Mouse (Mus musculus) small intestine, adult 2 months (tissue): ENCODE results near the gene Psg22. TPM values are rescaled to one million over a fixed set of nuclear protein-coding genes. Genes with fewer than 3 reads are reported as not detected.
A peak's percentile ranks its signal among the peaks of the same experiment; 100 is the strongest.
"Not testable (repeated sequence)": the region's sequence is repeated elsewhere in the genome, so short reads cannot be mapped to it uniquely, and the experiment has no call there.

Experiments used
- H3K27ac ChIP-seq: fragments of 200-500 bp; 2 replicates; pipeline ENCODE4 v1.5.1; 2012; ENCODE audit warnings: low read depth, low read length, control low read depth, inconsistent platforms; ENCODE audit not compliant: insufficient read depth
- H3K27me3 ChIP-seq: fragments of 200-500 bp; 2 replicates; pipeline ENCODE4 v1.6.1; 2012; ENCODE audit warnings: mild to moderate bottlenecking, moderate library complexity, low read length, inconsistent platforms; ENCODE audit not compliant: control insufficient read depth, insufficient read depth
- H3K36me3 ChIP-seq: fragments of 200-500 bp; 2 replicates; pipeline ENCODE4 v1.6.1; 2012; ENCODE audit warnings: mild to moderate bottlenecking, low read length, control low read depth, inconsistent platforms; ENCODE audit not compliant: control insufficient read depth, insufficient read depth
- H3K4me1 ChIP-seq: fragments of 200-500 bp; 2 replicates; pipeline ENCODE4 v1.6.1; 2012; ENCODE audit warnings: low read length, inconsistent platforms, mixed read lengths; ENCODE audit not compliant: control insufficient read depth, insufficient read depth, insufficient read length
- H3K4me3 ChIP-seq: fragments of 200-500 bp; 2 replicates; pipeline ENCODE4 v1.5.1; 2012; ENCODE audit warnings: low read depth, mild to moderate bottlenecking, control low read depth, inconsistent platforms, low read length, moderate library complexity
- CTCF ChIP-seq: fragments of 200-500 bp; IDR thresholded peaks from 2 replicates; pipeline ENCODE4 v1.5.1; 2012; ENCODE audit warnings: low read depth, mild to moderate bottlenecking, control low read depth, inconsistent platforms, low read length, moderate library complexity, mixed read lengths; ENCODE audit not compliant: insufficient replicate concordance, insufficient read length; ENCODE audit errors: extremely low read depth
- POLR2A ChIP-seq: fragments of 200-500 bp; IDR thresholded peaks from 2 replicates; pipeline ENCODE4 v1.6.1; 2012; ENCODE audit warnings: low read depth, mild to moderate bottlenecking, control low read depth, inconsistent platforms, low read length, moderate library complexity
- WGBS: fragments of 180-500 bp; shearing (Covaris S2); methylation state at CpG from one replicate; pipeline ENCODE4 v1.1.7; 2018; 5-methylcytosine and 5-hydroxymethylcytosine counted together
- polyA plus RNA-seq: library from polyadenylated mRNA; depleted of rRNA; stranded (reverse); fragments of >200 nt; gene quantifications from 2 replicates; pipeline ENCODE4 v1.2.3, GENCODE M21; 2012; rRNA removed

The Psg22 gene
- polyA plus RNA-seq = 0.05 TPM in 1 of 2 replicates, not detected in the other

GRCm38 (mm10) chr7:18717790-18718189 is at the start of gene Psg22:
TSS of gene Psg22 (plus strand) at chr7:18718090.
- Histone ChIP-seq H3K36me3 (no peaks in the 10 kb centered on the region), H3K27me3 (no peaks in the 10 kb centered on the region), H3K4me3 (no peak within 1 kb of the TSS), H3K4me1 (no peaks in the 10 kb centered on the region), H3K27ac (no peak within 1 kb of the TSS)
- no peak for TF ChIP-seq POLR2A
- TF ChIP-seq CTCF = no peak
- 35% methylated on average over 2 of the region's 2 CpGs for WGBS

GRCm38 (mm10) chr7:18679772-18680171 is 38.1 kb upstream of the Psg22 start:
- no peak overlapping the region for H3K4me3 ChIP-seq
- no peaks in the 10 kb centered on the region for H3K36me3 ChIP-seq
- no peaks in the 10 kb centered on the region for H3K27me3 ChIP-seq
- H3K27ac ChIP-seq = no peak overlapping the region
- H3K4me1 ChIP-seq = no peaks in the 10 kb centered on the region
- TF ChIP-seq CTCF = peak; percentile 41; the same call in 1 of the 2 replicates
- TF ChIP-seq POLR2A = no peak
- 53% methylated on average over 2 of the region's 2 CpGs for WGBS

- no peak overlapping the region for H3K27ac ChIP-seq
- no peak overlapping the region for H3K4me3 ChIP-seq
- no peak for TF ChIP-seq CTCF
- TF ChIP-seq POLR2A = no peak
- H3K27me3 ChIP-seq = no peaks in the 10 kb centered on the region
- no peaks in the 10 kb centered on the region for H3K4me1 ChIP-seq
- H3K36me3 ChIP-seq = no peaks in the 10 kb centered on the region
Observed at GRCm38 (mm10) chr7:18685586-18685985, 32.3 kb upstream of the Psg22 start.

DNA sequence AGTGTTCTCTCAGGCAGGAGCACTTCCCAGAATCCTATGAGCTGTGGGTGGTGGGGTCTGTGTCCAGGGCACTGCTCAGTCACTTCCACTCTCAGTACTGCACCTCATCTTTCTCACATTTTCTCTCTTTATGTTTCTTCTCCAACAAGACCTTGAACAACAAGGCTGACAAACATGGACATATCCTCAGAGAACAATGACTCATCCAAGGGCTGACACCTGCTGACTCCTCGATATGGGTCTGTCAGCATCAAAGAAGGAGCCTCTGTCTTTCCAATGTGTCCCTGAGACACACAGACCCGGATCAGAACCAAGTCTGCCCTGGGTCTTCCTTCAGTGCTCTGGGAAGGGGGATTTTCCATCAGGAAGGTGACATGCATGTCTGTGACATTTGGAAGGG is 31.8 kb upstream of the Psg22 start, which contains the start of gene Psg20:
Psg20 (minus strand) TSS at position 101 of the 400 bp plus-strand sequence.
- 52% methylated on average over 2 of the region's 2 CpGs for WGBS
- no peaks in the 10 kb centered on the region for H3K36me3 ChIP-seq
- H3K4me1 ChIP-seq = no peaks in the 10 kb centered on the region
- TF ChIP-seq CTCF (no peak), POLR2A (no peak)
- H3K27me3 ChIP-seq = no peaks in the 10 kb centered on the region
- H3K27ac ChIP-seq = no peak within 1 kb of the TSS
- H3K4me3 ChIP-seq = no peak within 1 kb of the TSS

- 63% methylated on average over 4 of the region's 4 CpGs for WGBS
Observed at GRCm38 (mm10) chr7:18710331-18710730, 7.6 kb upstream of the Psg22 start.

DNA sequence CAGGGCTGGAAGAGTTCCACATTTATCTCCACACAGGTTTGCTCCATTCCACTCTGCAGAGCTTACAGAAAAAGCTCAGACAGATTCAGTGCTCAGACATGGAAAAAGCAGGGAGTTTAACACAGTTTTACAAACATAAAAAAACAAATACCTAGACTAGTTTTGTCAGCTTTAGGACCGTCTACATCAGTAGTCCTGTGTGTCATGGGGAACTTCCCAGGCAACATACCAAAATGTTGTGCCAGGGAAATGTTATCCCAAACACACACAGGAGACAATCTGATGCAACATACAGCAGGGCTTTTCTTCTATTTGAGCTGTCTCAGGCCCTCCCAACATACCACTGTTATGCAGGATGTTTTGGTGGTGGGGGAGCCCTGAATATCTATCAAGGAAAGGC is 7.0 kb upstream of the Psg22 start:
- no peaks in the 10 kb centered on the region for H3K27me3 ChIP-seq
- TF ChIP-seq POLR2A (no peak), CTCF (no peak)
- 48% methylated on average over 1 of the region's 1 CpGs for WGBS
- H3K4me3 ChIP-seq = no peak overlapping the region
- H3K36me3 ChIP-seq = no peaks in the 10 kb centered on the region
- no peak overlapping the region for H3K27ac ChIP-seq
- no peaks in the 10 kb centered on the region for H3K4me1 ChIP-seq

More at GRCm38 (mm10) chr7:18710331-18710730, 7.6 kb upstream of the Psg22 start:
- not testable (repeated sequence) for H3K27ac ChIP-seq, H3K4me3 ChIP-seq, H3K36me3 ChIP-seq, H3K27me3 ChIP-seq, H3K4me1 ChIP-seq

GRCm38 (mm10) chr7:18715546-18715945 is 2.3 kb upstream of the Psg22 start:
- Histone ChIP-seq H3K4me1 (no peaks in the 10 kb centered on the region), H3K27ac (no peak overlapping the region), H3K27me3 (no peaks in the 10 kb centered on the region), H3K4me3 (no peak overlapping the region), H3K36me3 (no peaks in the 10 kb centered on the region)
- WGBS = 67% methylated on average over 4 of the region's 4 CpGs
- no peak for TF ChIP-seq POLR2A
- TF ChIP-seq CTCF = no peak

DNA sequence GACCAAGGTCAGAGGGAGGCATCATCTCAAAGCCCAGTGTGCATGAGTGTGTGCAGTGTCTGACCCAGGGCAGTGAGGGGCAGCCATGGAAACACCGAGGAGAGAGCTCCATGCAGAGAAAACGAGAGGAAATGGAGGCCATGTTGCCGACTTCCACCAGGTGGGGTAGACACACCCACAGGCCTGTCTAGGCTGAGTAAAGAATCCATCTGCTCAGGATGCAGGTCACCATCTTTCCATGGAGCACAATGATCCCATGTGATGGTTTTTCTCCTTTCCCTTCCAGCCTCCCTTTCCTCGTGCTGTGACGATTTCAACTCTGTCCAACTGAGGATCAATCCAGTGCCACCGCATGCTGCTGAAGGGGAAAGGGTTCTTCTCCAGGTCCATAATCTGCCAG is 6.1 kb downstream of the Psg22 start:
- Histone ChIP-seq H3K36me3 (no peaks in the 10 kb centered on the region), H3K27me3 (no peaks in the 10 kb centered on the region), H3K4me3 (no peak overlapping the region), H3K4me1 (no peaks in the 10 kb centered on the region), H3K27ac (no peak overlapping the region)
- WGBS = 78% methylated on average over 6 of the region's 6 CpGs
- TF ChIP-seq CTCF (no peak), POLR2A (no peak)

DNA sequence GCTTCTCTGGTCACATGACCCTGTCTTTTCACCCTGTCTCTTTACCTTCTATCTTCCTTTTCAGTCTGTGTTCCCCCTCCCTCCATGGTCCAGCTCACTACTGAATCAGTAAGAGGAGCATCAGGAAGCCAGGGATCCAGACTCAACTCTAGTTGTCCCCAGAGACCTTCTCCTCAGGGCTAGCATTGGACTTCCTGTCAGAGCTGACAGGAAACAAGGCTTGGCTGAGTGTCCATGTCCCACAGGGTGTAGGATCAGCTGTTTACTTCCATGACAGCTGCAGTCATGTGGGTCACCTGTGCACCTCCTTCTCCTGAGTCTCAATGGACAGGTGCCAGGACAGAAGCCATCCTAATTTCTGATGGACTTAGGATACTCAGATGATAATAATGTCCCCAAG is 8.0 kb downstream of the Psg22 start:
- not testable (repeated sequence) for H3K27me3 ChIP-seq, H3K4me1 ChIP-seq, H3K27ac ChIP-seq, H3K36me3 ChIP-seq, H3K4me3 ChIP-seq
